Mouse (Mus musculus): ENCODE data around the gene Rbm8a.

DNA sequence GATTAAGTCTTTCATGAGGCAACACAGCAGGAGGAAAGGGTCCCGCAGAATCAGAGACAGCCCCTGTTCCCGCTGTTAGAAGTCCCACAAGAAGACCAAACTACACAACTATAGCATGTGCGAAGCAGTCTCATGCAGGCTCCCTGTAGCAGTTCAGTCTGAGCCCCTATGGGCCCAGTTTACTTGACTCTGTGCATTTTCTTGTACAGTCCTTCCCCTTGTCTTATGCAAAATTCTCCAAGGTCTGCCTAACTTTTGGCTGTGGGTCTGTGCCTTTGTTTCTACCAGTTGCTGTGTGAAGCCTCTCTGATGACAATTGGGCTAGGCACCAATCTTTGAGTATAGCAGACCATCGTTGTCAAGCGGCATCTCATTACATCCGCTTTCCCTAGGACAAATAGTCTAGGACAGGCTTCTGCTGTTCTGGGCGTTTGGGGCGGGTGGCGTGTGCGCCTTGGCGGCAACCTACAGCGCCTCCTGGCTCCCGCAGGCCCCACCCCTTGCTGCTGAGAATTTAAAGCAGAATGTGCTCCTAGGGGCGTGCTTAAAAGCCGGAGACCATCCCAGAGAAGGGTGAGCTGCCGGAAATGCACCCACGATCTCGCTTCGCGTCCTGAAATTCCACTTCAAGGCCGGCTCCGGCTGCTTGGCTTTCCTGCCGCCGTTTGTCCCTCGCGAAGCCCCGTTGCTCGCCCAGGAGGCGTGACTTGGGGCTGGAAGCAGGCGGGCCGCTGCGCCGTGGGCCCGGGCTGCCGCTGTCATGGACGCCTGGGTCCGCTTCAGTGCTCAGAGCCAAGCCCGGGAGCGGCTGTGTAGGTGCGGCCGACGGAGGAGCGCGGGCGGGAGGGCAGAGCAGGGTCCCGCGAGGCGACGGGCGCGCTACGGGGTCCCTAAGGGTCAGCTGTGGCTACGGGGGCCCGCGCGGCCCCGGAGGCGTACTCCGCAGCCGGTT, 5.5 kb downstream of the Rbm8a start, which contains the start of the genes Pex11b and Gm42957:
- TF ChIP-seq CTCF (IDR thresholded peaks at IDR 0.05; ENCODE audit: low read depth) (peak; percentile 72), EP300 (optimal IDR thresholded peaks at IDR 0.05) (peak; percentile 45)
